Comparison of ENCODE assay signal across 21 mouse cellular contexts in the genomic region with DNA sequence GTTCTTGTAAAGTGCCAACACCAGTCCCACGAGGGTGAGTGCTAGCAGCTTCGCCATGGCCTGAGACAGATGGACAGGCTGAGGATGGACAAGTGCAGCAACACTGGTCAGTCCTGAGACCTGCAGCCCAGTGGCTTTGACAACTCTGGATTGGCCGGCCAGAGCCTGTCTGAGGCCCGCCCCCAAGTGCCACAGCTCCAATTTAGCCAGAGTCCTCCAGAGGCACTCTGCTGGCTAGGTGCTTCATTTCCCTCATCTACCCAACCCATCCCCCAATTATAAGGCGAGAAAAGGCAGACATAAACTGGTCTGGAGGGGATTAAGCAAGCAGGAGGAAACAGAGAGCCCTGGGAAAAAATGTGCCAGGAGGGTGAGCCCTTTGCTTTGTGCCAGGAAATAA. TPM values are rescaled to one million over a fixed set of nuclear protein-coding genes. Genes with fewer than 3 reads are reported as not detected.
DNase-seq lines count a peak whose midpoint lies in the region; ATAC-seq lines count a peak whose summit lies in the region.
"Had no signal": no experiment of that assay in that cellular context is flagged by ENCODE, and none has a peak within 500 bp of the region (broad histone marks: within the 10 kb centered on the region; RNA-seq: fewer than 3 reads in every experiment).

A gene (minus strand): TSS at position 254 of the 400 bp plus-strand sequence.

- 39% methylated on average over 5 of the region's 5 CpGs for WGBS in kidney, embryonic 16.5 days
- 52% methylated on average over 5 of the region's 5 CpGs for WGBS in hindbrain, embryonic 14.5 days

- H3K27me3 ChIP-seq in kidney, embryonic 16.5 days (ENCODE audit: insufficient read depth, low read length): no peaks in the 10 kb centered on the region
- H3K27me3 ChIP-seq in hindbrain, embryonic 14.5 days (ENCODE audit: control insufficient read depth, insufficient read depth, low read length): no peaks in the 10 kb centered on the region
- H3K27me3 ChIP-seq: CH12.LX; lung, embryonic 15.5 days had no signal

- H3K27ac ChIP-seq in kidney, embryonic 16.5 days (ENCODE audit: low read length): no peak within 1 kb of the TSS
- H3K27ac ChIP-seq in hindbrain, embryonic 14.5 days: no peak within 1 kb of the TSS
- H3K27ac ChIP-seq: hindbrain, embryonic 10.5 days; kidney, postnatal 0 days; lung, embryonic 15.5 days had no signal

- H3K9me3 ChIP-seq in kidney, embryonic 16.5 days (ENCODE audit: low read length): peaks cover 4% of the 10 kb centered on the region; the same call in 1 of the 2 replicates
- H3K9me3 ChIP-seq in hindbrain, embryonic 14.5 days (ENCODE audit: control insufficient read depth, low read length): no peaks in the 10 kb centered on the region
- H3K9me3 ChIP-seq: lung, embryonic 15.5 days had no signal

- DNase-seq in adrenal gland, postnatal 10 days: peak; percentile 53
- DNase-seq in adrenal gland, adult 18-20 months (ENCODE audit: low spot score in 2 of 2): no peak
- no peak for DNase-seq in kidney, postnatal 14 days
- DNase-seq in retina, postnatal 1 day: peak; percentile 5
- no peak for DNase-seq in retina, embryonic 14.5 days (ENCODE audit: low spot score)
- peak; percentile 22 to 45 for DNase-seq in lung, postnatal 4 days
- no peak for DNase-seq in hindbrain, embryonic 14.5 days (ENCODE audit: low spot score)
- DNase-seq: cerebellum, adult 11-12 months; thymus, adult 2 months had no signal

- H3K36me3 ChIP-seq in kidney, embryonic 16.5 days (ENCODE audit: insufficient read depth, low read length): no peaks in the 10 kb centered on the region
- H3K36me3 ChIP-seq in hindbrain, embryonic 14.5 days (replicated peaks; ENCODE audit: control insufficient read depth, insufficient read depth): no peaks in the 10 kb centered on the region
- H3K36me3 ChIP-seq: hindbrain, embryonic 10.5 days; lung, embryonic 15.5 days had no signal

- no peaks in the 10 kb centered on the region for H3K4me1 ChIP-seq in kidney, embryonic 16.5 days (ENCODE audit: insufficient read depth, low read length)
- H3K4me1 ChIP-seq in hindbrain, embryonic 14.5 days (replicated peaks; ENCODE audit: control insufficient read depth, insufficient read depth, low read length): no peaks in the 10 kb centered on the region

- no peak within 1 kb of the TSS for H3K9ac ChIP-seq in kidney, embryonic 16.5 days (replicated peaks; ENCODE audit: low read length)
- H3K9ac ChIP-seq in hindbrain, embryonic 14.5 days: no peak within 1 kb of the TSS
- H3K9ac ChIP-seq: lung, embryonic 15.5 days had no signal

- no peak within 1 kb of the TSS for H3K4me2 ChIP-seq in kidney, embryonic 16.5 days (replicated peaks; ENCODE audit: low read depth, low read length)
- no peak within 1 kb of the TSS for H3K4me2 ChIP-seq in hindbrain, embryonic 14.5 days (replicated peaks)
- H3K4me2 ChIP-seq: lung, embryonic 15.5 days had no signal

- peak; percentile 53; the same call in 1 of the 2 replicates for ATAC-seq in kidney, embryonic 16.5 days (ENCODE audit: low FRiP score, low TSS enrichment)
- ATAC-seq in hindbrain, embryonic 14.5 days (ENCODE audit: low FRiP score): no peak
- ATAC-seq: inflammation-experienced regulatory T-cells, adult 6 months had no signal

- H3K4me3 ChIP-seq in kidney, embryonic 16.5 days (ENCODE audit: low read length): no peak within 1 kb of the TSS
- no peak within 1 kb of the TSS for H3K4me3 ChIP-seq in hindbrain, embryonic 14.5 days (replicated peaks; ENCODE audit: low read length)
- H3K4me3 ChIP-seq: hindbrain, embryonic 10.5 days; lung, embryonic 15.5 days had no signal

RNA-seq across cellular contexts. Expression of the gene that starts here (rescaled TPM):
- 100 to 1,000 TPM in 1 of 2 experiments, 10 to 100 TPM in 1; 63.3 to 134 TPM for total RNA-seq in adrenal gland, postnatal 10 days (2021)
- 1 to 10 TPM; 4.5 to 8.8 TPM for total RNA-seq in adrenal gland, adult 18-20 months (2021)
- polyA plus RNA-seq in kidney, embryonic 16.5 days (2015; fragmentation: Nextera tagmentation; extraction: Ambion mirVana): 0.10 and 0.18 TPM in 2 replicates
- 0.12 and 0.40 TPM in 2 replicates for polyA plus RNA-seq in hindbrain, embryonic 14.5 days (2014; fragmentation: Nextera tagmentation; extraction: Ambion mirVana)
- total RNA-seq: CH12.LX; left cerebral cortex, postnatal 25 days had no signal
- polyA plus RNA-seq: cortical plate, adult 2 months; heart, embryonic 14.5 days; hindbrain, embryonic 10.5 days; inflammation-experienced regulatory T-cells, adult 6 months; lung, embryonic 15.5 days; neural tube, embryonic 14.5 days; small intestine, adult 2 months; stomach, embryonic 14.5 days had no signal

Comparison
In these comparisons a context has a peak if more than half of its experiments do, and no peak if none do; other contexts are left out.
1. RNA of the gene that starts here (total RNA-seq): 63.3 to 134 TPM in adrenal gland, postnatal 10 days; 4.5 to 8.8 TPM in adrenal gland, adult 18-20 months; every median in the first group is over 4 times any median in the second.
2. DNase-seq: peak in adrenal gland, postnatal 10 days (single experiment), retina, postnatal 1 day (single experiment) and lung, postnatal 4 days (2 of 2); none in adrenal gland, adult 18-20 months (0 of 2), kidney, postnatal 14 days (single experiment), retina, embryonic 14.5 days (single experiment) and hindbrain, embryonic 14.5 days (single experiment).
3. Peak in ATAC-seq in kidney, embryonic 16.5 days; RNA of the gene not detected or under 1 TPM.